Mouse (Mus musculus): ENCODE results near the gene Fam133b.
A peak's percentile ranks its signal among the peaks of the same experiment; 100 is the strongest.
"Not testable (repeated sequence)": the region's sequence is repeated elsewhere in the genome, so short reads cannot be mapped to it uniquely, and the experiment has no call there.

Gene Fam133b

DNA sequence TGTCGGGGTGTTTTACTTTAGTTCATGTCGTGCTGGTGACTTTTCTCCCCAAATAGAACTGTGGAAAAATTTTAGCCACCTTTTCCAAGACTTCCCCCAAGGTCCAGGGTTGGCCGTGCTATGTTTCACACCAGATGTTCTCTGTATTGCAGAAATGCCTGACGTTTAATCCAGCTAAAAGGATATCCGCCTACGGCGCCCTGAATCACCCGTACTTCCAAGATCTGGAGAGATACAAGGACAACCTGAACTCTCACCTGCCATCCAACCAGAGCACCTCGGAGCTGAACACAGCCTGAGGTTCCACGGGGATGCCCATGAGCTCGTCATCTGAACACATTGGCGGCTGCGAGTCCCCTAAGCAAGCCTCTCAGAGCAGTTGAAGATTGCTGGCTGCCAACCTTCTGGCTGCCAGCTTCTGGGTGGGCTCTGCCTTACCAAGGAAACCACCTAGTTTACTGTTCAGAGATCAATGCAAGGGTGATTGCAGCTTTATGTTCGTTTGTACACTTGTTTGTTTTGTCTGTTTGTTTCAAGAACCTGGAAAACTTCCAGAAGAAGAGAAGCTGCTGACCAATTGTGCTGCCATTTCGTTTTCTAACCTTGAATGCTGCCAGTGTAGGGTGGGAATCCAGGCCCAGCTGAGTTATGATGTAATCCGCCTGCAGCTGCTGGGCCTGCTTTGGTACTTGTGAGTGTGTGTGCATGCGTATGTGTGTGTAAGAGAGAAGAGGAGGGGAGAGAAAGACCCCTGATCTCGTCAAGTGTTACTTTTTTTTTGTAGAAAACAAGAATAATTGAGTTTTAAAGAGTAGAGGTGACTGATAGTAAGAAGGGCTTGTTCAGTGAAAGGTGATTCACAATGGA is 22.9 kb upstream of the Fam133b start:
- no peak for DNase-seq (ENCODE audit: low read depth, low spot score)

DNA sequence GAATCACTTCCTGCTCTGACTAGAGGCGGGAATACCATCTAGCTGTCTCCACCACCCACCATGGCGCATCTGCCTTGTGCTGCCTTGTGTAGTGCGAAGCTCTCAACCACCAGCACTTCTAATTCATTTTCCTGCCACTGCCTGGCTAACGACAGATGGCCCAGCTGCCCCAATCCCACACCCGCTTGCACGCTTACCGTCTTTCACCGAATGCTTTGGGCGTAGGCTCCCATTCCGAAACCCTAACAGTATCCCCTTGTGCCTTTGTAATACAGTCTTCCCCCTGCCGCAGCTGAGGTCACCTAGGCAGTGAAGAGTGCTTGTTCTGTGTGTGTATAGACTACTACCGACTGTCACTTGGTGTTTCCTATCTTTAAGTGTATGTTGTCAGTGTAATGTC is 21.9 kb upstream of the Fam133b start:
- DNase-seq (ENCODE audit: low read depth, low spot score) = no peak

DNA sequence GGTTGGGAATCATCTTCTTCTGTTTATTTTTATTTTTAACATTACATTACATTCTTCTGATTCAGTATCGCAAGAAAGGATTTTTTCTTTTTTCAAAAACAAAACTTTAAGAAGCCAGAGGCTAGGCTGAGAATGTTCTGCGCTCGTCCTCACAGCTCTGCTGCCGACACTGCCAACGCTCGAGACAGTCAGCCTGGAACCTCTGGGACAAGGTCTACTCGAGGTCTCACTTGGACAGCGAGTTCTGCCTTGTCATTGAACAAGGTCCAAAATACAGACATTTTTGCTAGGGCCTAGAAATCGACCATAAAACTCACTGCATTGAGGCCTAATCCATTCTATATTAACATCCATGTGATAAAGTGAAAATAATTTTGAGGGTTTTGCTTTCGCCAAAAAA is 20.8 kb upstream of the Fam133b start:
- no peak for DNase-seq (ENCODE audit: low read depth, low spot score)

- no peak for DNase-seq (ENCODE audit: low read depth, low spot score)
These were observed 16.5 kb upstream of the Fam133b start for GRCm38 (mm10) chr5:3527041-3527691.

- DNase-seq (ENCODE audit: low read depth, low spot score) = no peak
These were observed 13.9 kb upstream of the Fam133b start for GRCm38 (mm10) chr5:3529585-3530189.

DNA sequence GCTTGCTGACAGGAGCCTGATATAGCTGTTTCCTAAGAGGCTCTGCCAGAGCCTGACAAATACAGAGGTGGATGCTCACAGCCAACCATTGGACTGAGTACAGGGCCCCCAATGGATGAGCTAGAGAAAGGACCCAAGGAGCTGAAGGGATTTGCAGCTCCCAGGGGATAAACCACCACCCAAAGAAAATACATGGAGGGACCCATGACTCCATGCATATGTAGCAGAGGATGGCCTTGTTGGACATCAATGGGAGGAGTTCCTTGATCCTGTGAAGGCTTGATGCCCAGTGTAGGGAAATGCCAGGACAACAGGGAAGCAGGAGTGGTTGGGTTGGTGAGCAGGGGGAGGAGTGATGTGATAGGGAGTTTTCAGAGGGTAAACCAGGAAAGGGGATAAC is 11.6 kb upstream of the Fam133b start:
- DNase-seq (ENCODE audit: low read depth, low spot score) = not testable (repeated sequence)

DNA sequence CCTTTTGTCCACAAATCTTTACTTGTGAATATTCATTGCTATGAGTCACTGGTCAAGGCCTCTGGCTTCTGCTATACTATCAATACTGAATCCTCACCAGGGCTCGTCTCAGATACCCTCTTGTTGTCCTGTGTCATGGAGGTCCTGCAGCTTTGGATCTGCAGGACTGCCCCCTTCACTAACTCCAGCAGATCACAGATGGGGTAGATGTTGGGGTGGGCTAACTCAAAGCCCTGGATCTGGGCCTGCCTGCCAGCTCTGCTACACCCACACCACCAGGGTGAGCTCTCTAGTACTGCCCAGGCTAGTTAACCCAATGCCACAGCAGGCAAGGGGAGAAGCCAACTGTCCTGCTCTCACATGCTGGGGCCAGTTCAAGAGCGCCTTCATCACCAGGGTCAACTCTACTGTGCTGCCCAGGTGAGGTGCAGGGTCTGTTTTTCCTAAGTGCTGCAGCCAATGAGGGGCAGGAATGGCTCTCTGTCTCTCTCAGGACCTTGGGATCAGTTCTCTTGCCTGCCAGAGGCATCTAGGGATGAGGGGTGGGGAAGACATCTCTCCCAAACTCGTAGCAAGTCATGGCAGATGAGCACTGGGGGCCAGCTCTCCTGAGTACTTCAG is 6.9 kb upstream of the Fam133b start:
- DNase-seq (ENCODE audit: low read depth, low spot score) = no peak

GRCm38 (mm10) chr5:3538505-3539472 is 4.8 kb upstream of the Fam133b start:
- DNase-seq (ENCODE audit: low read depth, low spot score) = no peak

DNA sequence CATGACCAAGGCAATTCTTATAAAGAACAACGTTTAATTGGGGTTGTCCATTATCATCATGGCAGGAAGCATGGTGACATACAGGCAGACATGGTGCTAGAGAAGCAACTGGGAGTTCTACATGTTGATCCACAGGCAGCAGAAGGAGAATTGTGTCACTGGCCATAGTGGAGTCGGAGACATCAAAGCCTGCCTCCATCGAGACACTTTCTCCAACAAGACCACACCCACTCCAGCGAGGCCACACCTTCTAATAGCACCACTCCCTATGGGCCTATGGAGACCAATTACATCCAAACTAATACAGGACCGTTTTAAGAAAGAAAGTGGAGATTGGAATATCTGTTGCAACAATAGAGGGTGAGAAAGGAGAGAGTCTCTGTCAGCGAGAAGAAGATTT is 1.8 kb upstream of the Fam133b start:
- no peak for DNase-seq (ENCODE audit: low read depth, low spot score)

DNA sequence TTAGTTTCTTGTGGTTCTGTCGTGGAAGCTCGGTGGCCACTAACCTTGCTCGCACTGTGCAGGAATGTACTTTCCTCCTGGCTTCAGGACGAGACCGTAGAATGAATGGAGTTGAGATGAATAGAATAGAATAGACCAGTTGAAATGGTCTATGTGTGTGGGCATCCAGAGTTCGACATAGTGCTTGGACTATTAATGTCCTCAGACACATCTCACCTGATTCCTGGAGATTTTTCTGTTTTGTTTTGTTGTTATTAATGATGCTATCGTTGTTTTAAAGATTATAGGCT is 792 bp downstream of the Fam133b start:
- DNase-seq (ENCODE audit: low read depth, low spot score) = no peak

DNA sequence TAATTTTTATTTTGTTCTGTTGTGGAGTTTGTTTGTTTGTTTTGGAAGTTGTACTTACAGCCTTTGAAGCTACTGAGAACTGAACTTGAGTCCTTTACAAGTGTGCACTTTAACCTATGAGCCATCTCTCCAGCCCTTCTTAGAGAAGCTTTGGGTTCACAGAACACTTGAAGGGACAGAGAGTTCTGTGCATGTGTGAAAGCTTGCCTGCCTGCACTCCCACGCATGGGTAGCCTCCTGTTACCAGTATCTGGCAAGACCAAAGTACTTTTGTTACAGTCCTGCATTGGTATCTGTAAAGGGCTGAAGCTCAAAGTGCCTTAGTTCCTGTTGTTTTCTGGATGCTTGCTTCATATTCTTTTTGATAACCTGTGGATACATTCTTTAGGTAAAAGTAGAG is 2.6 kb downstream of the Fam133b start:
- no peak for DNase-seq (ENCODE audit: low read depth, low spot score)

- DNase-seq (ENCODE audit: low read depth, low spot score) = no peak
These were observed 7.8 kb downstream of the Fam133b start for GRCm38 (mm10) chr5:3551481-3551880.

- no peak for DNase-seq (ENCODE audit: low read depth, low spot score)
These were observed 10.6 kb downstream of the Fam133b start for GRCm38 (mm10) chr5:3554198-3554597.

DNA sequence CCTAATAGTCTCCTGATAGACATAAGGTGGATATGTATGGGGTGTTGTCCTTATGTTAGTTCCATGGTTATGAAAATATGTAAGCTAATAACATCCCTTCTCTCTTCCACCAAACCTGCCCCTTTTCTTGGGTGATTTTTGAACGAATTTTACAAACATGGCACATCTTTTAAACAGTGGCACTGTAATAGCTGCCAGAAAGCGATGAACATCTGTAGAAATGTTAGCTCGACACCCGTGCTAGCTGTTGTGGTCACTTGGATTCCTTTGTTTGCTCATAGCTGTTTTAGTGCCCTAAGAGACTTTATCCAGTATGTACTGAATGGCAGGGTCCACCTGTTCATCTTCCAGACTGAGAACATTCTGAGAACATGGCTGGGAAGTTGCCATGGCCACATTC is 27.6 kb downstream of the Fam133b start, which contains the start of gene 1700109H08Rik:
Gene 1700109H08Rik, plus strand, starts transcription at position 301 of the 400 bp plus-strand sequence.
- no peak for DNase-seq (ENCODE audit: low read depth, low spot score)

- DNase-seq (ENCODE audit: low read depth, low spot score) = no peak
These were observed 31.2 kb downstream of the Fam133b start for GRCm38 (mm10) chr5:3574825-3575224.

GRCm38 (mm10) chr5:3577939-3578338 is 34.3 kb downstream of the Fam133b start:
- no peak for DNase-seq (ENCODE audit: low read depth, low spot score)

DNA sequence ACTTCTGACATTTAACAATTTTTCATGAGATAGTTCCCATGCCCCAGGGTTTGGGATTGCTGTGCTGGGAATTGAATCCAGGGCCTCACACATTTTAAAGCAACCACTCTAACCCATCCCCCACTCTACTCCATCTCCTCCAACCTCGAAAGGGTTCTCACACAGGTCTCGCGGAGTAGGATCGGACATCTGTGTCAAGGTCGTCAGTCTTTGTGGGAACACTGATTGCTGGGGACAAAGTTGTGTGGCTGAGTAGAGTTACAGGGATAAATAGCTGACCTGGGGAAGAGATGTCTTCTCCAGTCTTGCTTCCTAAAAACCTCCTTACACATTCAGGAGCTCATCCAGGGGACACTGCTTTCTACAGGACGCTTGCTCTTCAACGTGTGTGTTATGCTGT is 35.4 kb downstream of the Fam133b start:
- DNase-seq (ENCODE audit: low read depth, low spot score) = no peak

DNA sequence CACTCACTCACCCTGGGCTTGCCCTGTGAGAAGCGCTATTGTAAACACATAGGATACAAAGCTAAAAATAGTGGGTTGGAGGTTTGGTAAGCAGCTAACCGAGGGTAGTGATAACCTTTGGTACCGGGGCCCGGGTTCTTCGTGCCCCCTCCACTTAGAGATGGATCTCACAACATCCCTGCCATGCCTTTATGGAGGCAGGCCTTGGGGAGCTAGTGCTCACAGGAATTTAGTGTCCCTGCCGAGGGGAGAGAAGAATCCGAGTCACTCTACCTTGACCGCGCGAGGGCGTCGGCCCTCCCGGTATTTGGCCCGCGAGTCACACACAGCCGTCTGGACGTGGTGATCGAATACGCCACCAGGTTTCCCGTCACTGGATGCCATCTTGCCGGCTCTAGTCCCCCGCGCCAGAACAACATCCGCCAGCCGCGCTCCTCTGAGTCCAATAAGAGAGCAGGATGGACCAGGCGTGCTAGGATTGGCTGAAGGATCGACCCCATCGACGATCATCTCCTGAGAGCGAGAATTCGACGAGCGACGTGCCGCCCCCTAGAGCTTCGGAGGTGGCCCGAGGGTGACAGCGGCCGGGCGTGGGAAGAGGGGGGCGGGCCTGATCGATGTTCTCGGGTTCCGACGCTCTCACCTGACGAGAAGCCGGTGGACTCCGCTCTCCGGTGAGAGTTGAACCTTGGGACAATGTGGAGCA is 52.2 kb downstream of the Fam133b start, which contains the start of gene Pex1:
Gene Pex1, plus strand, starts transcription at position 374 of the 706 bp plus-strand sequence.
- DNase-seq (ENCODE audit: low read depth, low spot score) = peak; percentile 98

GRCm38 (mm10) chr5:3596399-3596766 is 52.8 kb downstream of the Fam133b start, which contains the start of gene Rbm48:
Gene Rbm48, minus strand, starts transcription at chr5:3596585.
- DNase-seq (ENCODE audit: low read depth, low spot score) = peak; percentile 86

- no peak for DNase-seq (ENCODE audit: low read depth, low spot score)
These were observed 53.5 kb downstream of the Fam133b start for GRCm38 (mm10) chr5:3597171-3597570.

Measured in CD4-positive, CD25-positive, alpha-beta regulatory T cell, adult 2 months (primary cell).